Mouse (Mus musculus) retina, postnatal 7 days (tissue): ENCODE results near the gene Ofd1.

Experiments
- DNase-seq: peaks from one replicate; pipeline ENCODE4 v3.0.0-alpha.2; 2012; ENCODE audit warnings: low read depth, low spot score

Gene Ofd1

DNA sequence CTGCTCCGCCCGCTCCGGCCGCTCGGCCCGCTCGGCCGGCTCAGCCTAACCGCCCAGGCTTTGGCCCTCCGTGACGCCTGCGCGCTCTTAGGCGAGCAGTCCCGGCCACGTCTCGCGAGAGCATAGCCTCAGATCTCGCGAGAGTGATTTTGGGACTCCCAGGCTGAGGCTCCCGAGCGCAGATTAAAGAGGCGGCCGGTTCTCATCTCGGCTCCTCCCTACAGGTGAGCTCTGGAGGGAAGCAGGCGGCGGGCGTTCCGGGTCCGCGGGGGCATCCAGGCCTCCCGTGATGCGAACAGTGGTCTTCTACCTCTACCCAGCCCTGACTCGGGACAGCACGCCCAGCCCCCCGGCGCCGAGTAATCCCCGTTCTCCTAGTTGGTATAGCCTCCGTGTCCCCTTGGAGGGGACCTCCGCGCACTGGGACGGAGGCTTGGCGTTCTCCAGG, at the start of gene Ofd1:
Ofd1 (minus strand) TSS at position 89 of the 448 bp plus-strand sequence.
- DNase-seq: peak; percentile 88

DNA sequence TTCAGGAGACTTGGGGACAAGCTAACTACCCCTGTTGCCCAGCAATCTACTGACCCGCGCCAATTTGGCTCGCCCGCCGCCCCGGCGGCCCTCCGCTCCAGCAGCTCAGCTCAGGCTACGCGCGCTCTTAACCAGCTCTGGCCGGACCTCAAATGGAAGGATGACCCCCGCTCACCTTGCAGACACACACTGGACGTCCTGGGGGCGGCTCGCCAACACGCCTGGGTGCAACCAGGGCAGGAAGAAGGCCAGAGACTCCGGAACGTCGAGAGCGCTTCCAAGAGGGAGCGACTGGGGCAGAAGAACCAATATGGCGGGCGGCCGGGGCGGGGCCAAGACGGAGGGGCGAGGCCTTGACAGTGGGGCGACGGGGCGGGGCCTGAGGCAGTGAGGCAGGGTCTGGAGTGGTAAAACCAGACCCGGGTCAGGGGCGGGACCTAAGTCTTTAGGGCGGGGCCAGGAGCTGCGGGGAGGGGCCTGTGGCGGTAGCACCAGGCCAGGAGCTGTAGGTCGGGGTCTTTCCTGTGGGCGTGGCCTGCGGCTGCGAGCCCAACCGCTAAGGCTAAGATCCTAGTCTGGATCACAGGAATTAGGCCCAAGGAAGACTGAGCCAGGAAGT, 39.0 kb upstream of the Ofd1 start, which contains the start of gene Rab9:
Rab9 (minus strand) TSS at position 503 of the 619 bp plus-strand sequence.
- peak; percentile 75 for DNase-seq

DNA sequence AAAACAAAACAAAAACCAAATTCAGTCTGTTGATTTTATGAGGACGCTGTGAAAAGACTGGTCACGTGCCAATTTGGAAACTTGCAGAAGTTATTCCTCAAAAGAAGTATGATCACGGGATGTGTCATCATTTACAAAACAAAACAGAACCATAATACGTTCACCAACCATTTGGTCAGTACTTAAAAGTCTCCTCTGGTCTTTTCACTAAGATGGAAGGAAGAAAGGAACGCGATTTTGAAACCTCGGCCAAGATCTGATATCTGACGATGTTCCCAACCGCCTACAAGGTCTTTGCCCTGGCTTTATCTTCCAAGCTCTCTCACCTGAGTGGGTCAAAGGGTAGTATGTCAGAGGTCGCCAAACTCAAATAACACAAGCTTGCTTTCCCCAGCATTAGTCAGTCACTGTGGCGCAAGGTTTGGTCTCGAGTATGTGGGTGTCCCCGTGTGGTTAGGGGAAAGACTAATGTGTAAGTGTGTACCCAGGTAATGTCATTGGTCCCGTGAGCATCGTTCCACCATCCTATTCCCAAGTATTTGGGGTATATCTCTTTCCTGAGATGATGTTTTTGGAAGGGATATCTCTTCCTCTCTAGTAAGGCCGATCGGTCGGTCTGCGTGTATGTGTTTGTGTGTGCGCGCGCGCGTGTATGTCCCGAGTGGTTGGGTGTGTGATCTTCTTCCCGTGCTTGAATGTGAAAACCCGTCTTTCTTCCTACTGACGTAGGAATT, 38.3 kb upstream of the Ofd1 start:
- DNase-seq: no peak

DNA sequence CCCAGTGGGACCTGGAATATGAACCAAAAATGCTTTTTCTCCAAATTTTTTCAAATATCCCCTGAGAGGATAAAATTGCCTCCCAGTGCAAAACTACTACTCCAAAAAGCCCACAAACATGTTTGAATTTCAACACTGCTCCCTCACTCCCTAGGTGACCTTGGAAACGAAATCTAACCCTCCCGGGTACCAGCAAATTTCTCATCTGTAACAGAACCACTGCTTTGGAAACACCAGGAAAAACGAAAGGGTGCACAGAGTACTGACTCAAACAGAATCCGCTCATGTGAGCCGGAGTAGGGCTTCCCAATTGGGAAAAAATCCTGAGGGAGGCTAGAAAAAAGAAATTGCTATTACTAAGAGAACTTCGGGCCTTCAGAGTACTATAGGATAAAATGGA, 36.9 kb upstream of the Ofd1 start:
- no peak for DNase-seq

DNA sequence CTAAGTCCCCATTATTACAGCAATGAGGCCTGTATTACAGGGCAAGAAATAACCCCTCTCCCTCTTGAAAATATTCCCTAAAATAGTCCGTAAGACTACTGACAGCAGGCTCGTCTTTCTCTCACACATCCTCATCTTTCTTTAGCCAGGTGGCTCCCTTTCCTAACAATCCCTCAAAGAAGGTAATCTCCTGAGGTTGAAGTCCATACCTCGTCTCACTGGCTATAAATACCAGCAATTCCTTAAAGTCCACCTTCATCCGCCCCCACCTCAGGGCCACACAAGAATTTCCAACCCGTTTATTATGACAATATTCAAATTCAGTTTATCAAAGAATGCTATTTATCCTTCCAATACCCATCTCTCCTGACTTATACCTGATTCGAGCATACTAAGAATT, 32.1 kb upstream of the Ofd1 start:
- no peak for DNase-seq

DNA sequence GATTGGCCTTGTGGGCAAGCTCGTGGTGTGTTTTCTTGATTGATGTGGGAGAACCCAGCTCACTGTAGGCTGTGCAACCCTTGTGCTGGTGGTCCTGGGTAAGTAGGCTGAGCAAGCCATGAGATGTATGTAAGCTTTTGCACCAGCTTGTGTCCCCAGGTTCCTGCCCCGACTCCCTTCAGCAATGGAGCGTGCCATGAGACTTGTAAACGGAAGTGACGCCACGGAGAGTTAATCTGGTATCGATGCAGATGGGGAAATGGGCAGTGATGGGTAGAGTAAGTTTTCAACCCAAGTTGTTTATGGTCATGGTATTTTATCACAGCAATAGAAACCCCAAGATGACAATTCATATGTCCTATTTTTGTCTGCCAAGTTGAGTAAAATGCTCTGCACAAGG, 27.8 kb upstream of the Ofd1 start:
- DNase-seq: no peak

DNA sequence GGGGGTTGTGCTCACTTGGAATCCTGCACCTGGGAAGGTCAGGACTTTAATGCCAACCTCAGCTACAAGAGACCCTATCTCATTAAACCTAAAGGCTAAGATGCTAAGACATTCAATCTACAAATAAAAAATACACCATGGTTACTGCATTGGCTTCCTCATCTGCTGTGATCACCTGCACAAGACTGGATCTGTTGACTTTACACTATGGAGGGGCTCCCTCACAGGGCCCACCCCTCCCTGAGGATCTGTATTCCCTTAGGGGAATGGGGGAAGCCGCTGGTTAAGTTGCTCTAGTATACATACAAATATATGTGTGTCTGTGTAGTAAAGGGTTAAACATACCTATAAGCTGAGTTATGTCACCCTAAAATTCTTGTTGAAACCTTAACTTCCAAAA, 15.0 kb upstream of the Ofd1 start:
- no peak for DNase-seq

DNA sequence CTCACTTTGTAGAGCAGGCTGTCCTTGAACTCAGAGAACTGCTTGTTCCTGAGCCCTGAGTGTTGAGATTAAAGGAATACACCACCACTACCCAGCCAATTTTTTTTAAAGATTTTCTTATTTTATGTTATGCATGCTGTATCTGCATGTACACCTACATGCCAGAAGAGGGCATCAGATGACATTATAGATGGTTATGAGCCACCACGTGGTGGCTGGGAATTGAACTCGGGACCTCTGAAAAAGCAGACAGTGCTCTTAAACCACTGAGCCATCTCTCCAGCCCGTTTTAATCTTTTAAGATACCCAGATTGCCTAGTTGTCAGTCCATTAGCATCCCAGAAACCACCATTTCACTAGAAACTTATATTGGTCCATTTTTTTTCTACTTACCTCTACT, 13.8 kb upstream of the Ofd1 start:
- no peak for DNase-seq

DNA sequence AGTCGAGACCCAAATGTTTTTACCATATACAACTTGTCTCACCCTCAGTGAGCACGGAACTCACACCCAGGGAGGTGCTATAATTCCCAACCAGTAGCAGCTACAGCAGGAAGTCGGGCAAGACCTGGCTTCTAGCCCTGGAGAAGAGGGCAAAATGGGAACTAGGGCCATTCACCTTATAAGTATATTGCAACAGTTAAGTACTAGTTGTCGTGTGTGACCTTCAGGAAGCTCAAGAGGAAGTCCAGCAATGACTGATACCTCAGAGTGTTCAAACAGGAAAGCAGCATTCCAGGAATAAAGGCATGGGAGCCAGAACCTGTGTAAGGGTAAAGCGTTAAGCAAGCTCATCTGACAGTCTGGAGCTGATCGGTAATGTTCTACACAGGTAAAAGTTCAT, 13.0 kb upstream of the Ofd1 start:
- no peak for DNase-seq

DNA sequence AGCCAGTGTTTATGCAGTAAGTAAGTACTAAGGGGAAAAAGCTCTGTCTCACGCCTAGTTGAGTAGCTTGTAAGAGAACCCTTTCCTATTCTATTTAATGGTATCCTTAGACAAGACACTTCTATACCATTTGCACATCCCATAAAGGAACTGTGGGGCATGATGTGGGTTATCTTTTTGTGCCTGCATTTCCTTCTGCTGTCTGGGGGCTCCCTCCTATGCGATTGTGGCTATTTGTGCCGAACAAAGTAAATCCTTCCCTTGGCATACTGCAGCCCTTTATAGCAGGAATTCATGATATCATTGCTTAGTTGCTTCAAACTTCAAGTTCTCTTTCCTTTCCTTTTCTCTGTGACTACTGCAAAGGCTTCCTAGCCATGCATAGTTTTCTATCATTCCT, 4.0 kb upstream of the Ofd1 start:
- no peak for DNase-seq

DNA sequence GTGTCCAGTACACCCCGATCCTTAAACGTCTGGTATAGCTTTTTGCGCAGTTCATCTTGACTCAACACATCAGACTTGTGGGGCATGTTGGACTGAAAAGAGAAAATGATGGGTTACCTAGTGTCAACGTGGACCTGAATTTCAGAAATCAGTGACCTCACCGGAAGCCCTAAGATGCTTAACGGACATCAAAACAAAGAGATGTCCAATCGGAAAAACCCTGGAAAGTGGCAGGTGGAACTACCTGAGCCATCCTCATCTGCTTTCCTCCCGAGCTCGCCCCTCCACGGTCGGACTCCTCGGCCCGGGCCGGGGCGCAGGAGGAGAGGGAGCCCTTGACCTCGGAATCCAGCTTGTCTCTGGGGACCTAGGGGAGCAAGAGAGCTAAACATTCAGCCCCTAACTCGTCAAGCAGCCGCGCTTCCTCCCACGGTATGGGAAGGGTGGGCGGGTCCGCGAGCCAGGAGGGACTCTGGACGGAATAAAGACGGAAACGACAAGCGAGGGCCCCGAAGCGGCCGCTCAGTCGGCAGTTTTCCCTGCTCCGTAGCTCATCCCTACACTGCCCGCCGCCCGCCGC, 378 bp downstream of the Ofd1 start, which contains the start of gene Trappc2:
Trappc2 (plus strand) TSS at position 539 of the 580 bp plus-strand sequence.
- DNase-seq: no peak

DNA sequence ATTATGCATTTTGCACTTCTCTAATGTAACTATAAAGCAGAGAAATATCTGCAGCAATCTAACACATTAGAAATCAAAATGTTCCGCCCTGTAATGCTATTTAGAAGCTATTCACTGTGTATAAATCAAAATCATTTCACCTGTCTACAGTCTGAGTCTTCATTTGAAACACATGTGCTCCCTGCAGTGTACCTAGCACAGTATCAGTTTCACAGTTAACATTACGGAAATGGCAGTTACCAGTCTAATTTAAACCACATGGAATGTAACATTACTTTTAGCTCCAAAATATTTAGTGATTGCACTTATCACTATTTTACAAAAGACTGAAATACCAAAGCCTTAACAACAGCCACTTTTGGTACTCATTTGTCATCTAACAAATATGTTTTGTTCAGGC, 5.7 kb downstream of the Ofd1 start:
- DNase-seq: no peak

DNA sequence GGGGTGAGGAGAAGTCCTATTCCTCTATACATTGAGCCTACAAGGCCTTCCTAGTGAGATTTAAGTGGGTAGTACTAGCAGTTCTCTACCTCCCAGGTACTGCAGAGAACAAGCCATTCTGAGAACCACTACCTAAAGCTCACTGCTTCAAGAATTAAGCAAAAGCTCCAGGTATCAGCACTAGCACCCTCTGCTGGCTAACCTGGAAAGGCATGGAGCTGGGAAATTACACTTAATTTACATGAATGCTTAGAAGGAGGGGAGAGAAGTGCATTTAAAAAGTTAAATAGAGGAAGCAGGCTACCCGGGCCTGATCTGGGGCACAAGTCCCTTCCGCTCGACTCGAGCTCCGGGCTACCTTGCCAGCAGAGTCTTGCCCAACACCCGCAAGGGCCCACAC, 24.3 kb downstream of the Ofd1 start:
- no peak for DNase-seq

DNA sequence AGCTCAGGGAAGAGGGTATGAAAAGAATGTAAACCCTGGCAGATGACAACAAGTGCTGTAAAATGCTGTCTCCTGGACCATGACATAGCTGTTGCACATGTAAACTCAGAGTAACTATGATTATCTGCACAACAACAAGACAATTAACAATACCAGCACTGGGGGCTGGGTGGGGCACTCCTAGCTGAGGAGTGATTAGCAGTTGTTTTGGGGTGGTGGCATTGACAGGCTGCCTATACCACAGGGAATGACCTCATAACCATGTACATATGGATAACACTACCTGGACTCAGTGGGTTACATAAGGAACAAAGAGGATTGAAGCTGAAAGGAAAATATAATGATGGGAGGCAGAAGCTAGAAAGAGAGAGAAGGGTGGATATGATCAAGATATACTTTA, 32.6 kb downstream of the Ofd1 start:
- no peak for DNase-seq

DNA sequence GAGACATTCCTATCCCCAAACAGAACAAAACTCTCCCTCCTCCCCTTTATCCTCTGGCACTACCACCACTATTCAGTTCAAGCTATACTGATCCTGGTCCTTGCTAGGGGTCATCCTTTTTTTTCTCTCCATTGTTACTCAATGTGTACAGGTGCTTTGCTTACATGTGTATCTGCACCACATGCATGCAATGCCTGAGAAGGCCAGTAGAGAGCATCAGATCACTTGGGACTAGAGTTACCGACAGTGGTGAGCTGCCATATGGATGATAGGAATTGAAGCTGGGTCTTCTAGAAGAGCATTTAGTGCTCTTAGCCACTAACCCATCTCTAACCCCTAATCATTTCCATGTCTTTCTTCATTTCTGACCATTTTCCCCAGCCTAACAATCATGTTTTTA, 46.8 kb downstream of the Ofd1 start:
- no peak for DNase-seq

DNA sequence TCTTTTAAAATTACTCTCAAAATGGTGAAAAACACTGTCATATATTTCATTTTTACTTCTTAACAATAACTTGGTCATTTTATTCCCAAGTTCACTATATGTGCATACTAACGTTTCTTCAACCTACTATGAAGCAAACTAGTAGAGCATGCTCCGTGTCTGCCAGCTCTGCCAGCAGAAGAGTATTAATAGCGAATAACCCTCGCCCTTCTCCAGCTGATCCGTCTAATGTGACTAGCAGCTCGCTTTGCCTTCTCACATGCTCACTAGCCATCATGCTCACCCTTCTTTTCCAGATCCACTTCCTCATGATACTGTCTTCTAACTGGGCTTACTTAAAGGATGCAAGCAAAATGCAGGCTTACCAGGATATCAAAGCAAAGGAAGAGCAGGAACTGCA, 53.8 kb downstream of the Ofd1 start:
- DNase-seq: no peak

DNA sequence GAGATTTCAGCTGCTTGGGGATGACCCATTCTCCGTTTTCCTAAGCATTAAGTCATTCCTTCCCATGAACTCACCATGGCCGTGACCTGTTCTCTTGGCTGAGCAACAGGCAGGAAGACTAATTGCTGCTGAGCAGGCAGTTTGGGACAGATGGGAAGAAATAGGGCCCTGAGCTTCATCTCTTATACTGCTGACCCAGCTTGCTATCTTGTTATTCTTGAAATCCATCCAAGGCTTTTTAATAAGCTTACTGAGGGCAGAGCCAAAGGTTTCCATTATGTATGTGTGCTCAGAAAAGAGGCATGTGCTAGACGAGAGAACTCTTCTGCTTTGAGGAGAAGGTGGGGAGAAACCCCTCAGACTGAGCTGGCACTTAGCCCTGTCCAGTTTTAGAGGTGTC, 55.6 kb downstream of the Ofd1 start:
- peak; percentile 14 for DNase-seq

DNA sequence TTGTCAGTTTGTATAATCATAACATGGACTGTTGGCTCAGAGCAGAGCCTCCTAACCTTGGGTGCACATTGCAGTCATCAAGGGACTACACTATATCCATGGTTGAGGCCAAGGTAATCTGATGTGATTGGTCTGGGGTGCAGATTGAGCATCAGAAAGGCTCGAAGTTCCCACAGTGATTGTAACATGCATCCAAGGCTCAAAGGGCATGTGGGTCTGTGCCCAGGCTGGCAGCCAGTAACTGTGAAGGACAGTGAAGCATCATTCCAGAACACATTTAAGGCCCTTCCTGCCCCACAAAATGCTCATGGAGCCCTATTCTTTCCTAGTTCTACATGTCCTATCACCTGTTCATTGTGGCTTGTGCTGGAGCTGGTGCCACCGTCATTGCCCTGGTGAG, 56.9 kb downstream of the Ofd1 start:
- DNase-seq: no peak

DNA sequence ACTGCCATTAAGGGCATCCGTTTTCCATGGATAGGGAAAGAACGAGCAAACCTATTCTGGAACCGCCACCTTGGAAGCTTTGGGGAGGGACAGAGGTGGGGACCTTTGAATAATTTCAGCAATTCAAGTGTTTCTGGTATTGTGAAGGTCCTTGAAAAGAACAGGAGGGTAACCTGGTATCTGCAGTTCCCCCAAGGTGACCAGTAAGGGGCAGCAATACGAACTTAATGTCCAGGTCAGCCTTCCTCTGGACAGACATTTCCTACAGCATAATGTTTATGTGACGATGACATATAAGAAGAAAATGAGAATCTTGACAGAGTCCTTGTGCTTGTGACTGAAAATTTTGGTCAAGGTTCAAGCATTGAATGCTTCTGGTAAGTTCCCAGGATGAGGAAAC, 61.9 kb downstream of the Ofd1 start:
- no peak for DNase-seq

DNA sequence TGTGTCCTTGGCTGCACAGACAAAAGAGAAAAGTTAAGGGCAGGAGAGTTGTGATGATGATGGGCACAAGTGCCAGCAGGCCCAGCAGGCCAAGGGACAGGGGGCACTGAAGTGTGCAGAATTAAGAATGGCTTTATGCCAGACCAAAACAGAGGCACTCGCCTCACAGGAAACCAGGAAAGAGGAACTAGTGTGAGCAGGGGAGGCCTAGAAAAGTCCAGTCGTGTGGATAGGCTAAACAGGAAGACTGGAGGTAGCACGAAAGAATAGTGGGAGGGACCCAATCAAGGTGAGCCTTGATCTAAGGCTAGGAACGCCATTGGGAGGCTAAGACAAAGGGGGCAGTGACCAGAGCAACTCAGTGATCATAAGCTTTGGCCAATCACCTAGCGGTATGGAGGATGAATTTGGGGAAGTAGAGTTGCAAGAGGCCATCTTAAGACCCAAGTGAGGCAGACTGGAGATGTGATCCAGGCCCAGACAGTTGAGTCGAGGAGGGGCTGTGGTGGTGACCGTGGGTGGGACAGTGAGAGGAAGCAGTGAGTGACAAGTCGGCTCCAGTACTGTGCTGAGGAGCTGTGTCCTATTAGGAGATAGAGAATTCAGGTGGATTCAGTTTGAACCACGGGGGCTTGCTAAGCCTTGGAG, 63.7 kb downstream of the Ofd1 start:
- no peak for DNase-seq

DNA sequence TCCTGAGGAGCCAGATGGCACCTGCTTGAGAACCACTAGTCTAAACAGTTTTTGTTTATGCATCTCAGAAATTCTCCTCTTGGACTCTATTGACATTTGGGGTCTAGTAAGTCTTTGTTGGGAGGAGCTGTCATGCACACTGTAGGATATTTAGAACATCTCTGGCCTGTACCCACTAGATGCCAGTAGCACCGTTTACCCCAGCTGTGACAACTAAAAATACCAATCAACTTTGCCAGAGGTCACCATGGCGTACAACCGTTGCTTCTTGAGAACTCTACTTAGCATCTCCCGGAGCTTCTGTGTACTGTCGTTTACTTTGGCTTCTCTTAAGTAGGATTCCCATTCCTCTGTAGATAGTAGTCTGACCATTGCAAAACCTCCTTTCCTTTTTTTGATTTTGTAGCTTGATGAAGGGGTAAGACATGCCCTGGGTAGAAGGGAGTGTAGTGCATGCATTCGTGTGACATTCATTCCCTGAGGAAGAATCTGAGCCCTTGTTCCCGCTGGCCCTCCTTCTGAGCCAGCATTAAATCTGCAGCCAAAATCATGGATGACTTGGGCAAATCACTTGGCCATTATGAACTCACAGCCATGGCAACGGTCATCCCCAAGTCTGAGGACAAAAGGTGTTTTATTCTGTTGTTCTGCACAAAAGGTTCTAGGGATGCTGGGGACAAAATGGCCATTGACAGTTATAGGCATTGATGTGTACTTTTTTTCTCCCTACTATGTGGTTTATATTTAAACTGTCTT, 74.9 kb downstream of the Ofd1 start:
- DNase-seq: no peak

DNA sequence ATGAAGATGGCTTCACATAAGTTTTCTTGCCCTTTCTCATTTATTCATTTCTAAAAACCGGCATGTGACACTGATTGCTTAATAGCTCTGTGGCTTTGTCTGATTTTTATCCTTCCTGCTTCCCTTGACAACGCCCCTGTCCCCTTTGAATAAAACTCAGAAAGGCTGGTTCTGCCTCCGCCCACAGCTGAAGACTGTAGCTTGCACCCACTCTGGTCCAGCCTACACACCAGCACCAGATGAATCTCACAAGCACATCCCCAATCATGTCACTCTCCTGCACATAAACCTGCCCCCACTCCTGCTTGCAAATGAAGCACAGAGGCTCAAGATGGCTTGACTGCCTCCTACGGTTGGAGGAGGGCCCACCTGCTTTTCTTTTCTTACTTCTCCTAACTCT, 80.0 kb downstream of the Ofd1 start:
- DNase-seq: no peak
